Mouse (Mus musculus) bone marrow, adult 2 months (tissue): ENCODE results near the gene Acvrl1.

Experiments
- CTCF ChIP-seq: fragments of 200-500 bp; IDR thresholded peaks from 2 replicates; pipeline ENCODE4 v1.5.1; 2011; ENCODE audit warnings: low read length, control low read depth; ENCODE audit not compliant: control insufficient read depth, insufficient read depth
- POLR2A ChIP-seq: fragments of 200-500 bp; IDR thresholded peaks from 2 replicates; pipeline ENCODE4 v1.6.1; 2011; ENCODE audit warnings: low read depth, mild to moderate bottlenecking, control low read depth, low read length, borderline replicate concordance; ENCODE audit not compliant: control insufficient read depth

GRCm38 (mm10) chr15:101132761-101133160 is 4.4 kb downstream of the Acvrl1 start:
- TF ChIP-seq CTCF: no peak
- TF ChIP-seq POLR2A: no peak
